Mouse (Mus musculus): ENCODE results near the gene Nr1h4.

GRCm38 (mm10) chr10:89486995-89487742 lies 46.2 kb downstream of the Nr1h4 start:
- no peak for TF ChIP-seq CTCF (IDR thresholded peaks at IDR 0.05; ENCODE audit: extremely low read depth, insufficient read depth, low read length)
- TF ChIP-seq POLR2A (IDR thresholded peaks at IDR 0.05; ENCODE audit: extremely low read depth, insufficient read depth, low read length): no peak

All from cortical plate, adult 2 months (tissue).